Comparison of ENCODE assay signal across 9 mouse cellular contexts in the genomic region with DNA sequence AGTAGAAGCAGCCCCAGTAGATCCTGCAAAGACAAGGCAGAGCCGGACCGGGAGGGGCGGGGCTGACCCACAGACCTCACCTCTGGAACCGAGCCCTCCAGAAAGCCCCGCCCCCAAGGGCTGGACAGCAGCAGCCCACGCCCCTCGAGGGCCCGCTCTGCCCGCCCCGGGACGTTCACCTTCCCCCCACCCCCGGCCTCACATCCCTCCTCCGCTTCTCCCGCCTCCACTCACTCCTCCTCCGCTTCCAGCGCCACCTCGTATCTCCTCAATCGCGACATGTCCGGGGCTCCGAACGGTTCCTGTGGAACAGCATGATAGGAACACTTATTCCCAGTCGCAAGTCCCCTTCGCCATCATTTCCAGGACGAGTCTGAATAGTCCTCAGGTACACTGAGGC. TPM values are rescaled to one million over a fixed set of nuclear protein-coding genes. Genes with fewer than 3 reads are reported as not detected.
DNase-seq lines count a peak whose midpoint lies in the region; ATAC-seq lines count a peak whose summit lies in the region.
"Not testable (repeated sequence)": the region's sequence is repeated elsewhere in the genome, so short reads cannot be mapped to it uniquely, and the experiment has no call there.
"Had no signal": no experiment of that assay in that cellular context is flagged by ENCODE, and none has a peak within 500 bp of the region (broad histone marks: within the 10 kb centered on the region; RNA-seq: fewer than 3 reads in every experiment).

No protein-coding gene starts in this region.

- intact Hi-C loops in gastrocnemius, postnatal 36 days (cut with DNase I), result not testable (repeated sequence)

- H3K9me3 ChIP-seq in hindbrain, embryonic 15.5 days; limb, embryonic 10.5 days (replicated peaks): not testable (repeated sequence)

- WGBS in hindbrain, embryonic 15.5 days, result under 1% methylated on average over 20 of the region's 25 CpGs
- WGBS in limb, embryonic 10.5 days, result under 1% methylated on average over 19 of the region's 25 CpGs
- 0% methylated on average over 9 of the region's 25 CpGs for WGBS in macrophage (ENCODE audit: missing documents)

- H3K4me1 ChIP-seq in hindbrain, embryonic 15.5 days (replicated peaks), result peaks cover 12% of the 10 kb centered on the region
- H3K4me1 ChIP-seq in limb, embryonic 10.5 days, result not testable (repeated sequence)

- H3K27ac ChIP-seq in hindbrain, embryonic 15.5 days (replicated peaks), result peak overlapping the region; percentile 70
- peak overlapping the region; percentile 63; the same call in 1 of the 2 replicates for H3K27ac ChIP-seq in limb, embryonic 10.5 days
- H3K27ac ChIP-seq in macrophage, result not testable (repeated sequence)

- not testable (repeated sequence) for H3K36me3 ChIP-seq in hindbrain, embryonic 15.5 days; limb, embryonic 10.5 days; macrophage (ENCODE audit: inconsistent target)

- H3K27me3 ChIP-seq in hindbrain, embryonic 15.5 days; limb, embryonic 10.5 days (ENCODE audit: low read depth, poor library complexity, severe bottlenecking): not testable (repeated sequence)

- H3K9ac ChIP-seq in hindbrain, embryonic 15.5 days, result peak overlapping the region; percentile 56

- peak overlapping the region; percentile 62 for H3K4me2 ChIP-seq in hindbrain, embryonic 15.5 days

- ATAC-seq in hindbrain, embryonic 15.5 days (ENCODE audit: low FRiP score, low read depth), result not testable (repeated sequence)

- H3K4me3 ChIP-seq in hindbrain, embryonic 15.5 days, result peak overlapping the region; percentile 51
- H3K4me3 ChIP-seq in limb, embryonic 10.5 days, result peak overlapping the region; percentile 50
- peak overlapping the region; percentile 8; the same call in 1 of the 2 replicates for H3K4me3 ChIP-seq in macrophage (ENCODE audit: inconsistent target)

- peak; percentile 67 to 69 for DNase-seq in adrenal gland, adult 18-20 months (ENCODE audit: low spot score in 2 of 2)
- peak; percentile 65 for DNase-seq in embryo, embryonic 10 days (ENCODE audit: low spot score)
- peak; percentile 60 to 70 for DNase-seq in gastrocnemius, postnatal 36 days
- DNase-seq in limb, embryonic 10.5 days (ENCODE audit: low spot score), result peak; percentile 68
- DNase-seq in retina, postnatal 1 day, result peak; percentile 73
- peak; percentile 57 for DNase-seq in thymus, postnatal 4 days

- H3K79me2 ChIP-seq in macrophage (ENCODE audit: inconsistent target), result not testable (repeated sequence)

RNA-seq across cellular contexts. Expression of a gene that starts 0.5 kb away (rescaled TPM):
- total RNA-seq in adrenal gland, adult 18-20 months (2021), result 10 to 100 TPM; 40.1 to 40.4 TPM
- total RNA-seq in gastrocnemius, postnatal 36 days (2021), result 10 to 100 TPM; 18.5 to 19.1 TPM
- 258 and 281 TPM in 2 replicates for polyA plus RNA-seq in hindbrain, embryonic 15.5 days (2015; fragmentation: Nextera tagmentation; extraction: Ambion mirVana)
- 26.7 and 35.6 TPM in 2 replicates for polyA plus RNA-seq in limb, embryonic 10.5 days (2016; fragmentation: Nextera tagmentation; extraction: Ambion mirVana)
- 1 to 10 TPM in 17 of 26 experiments, under 1 TPM in 1, not detected in 8; 0.92 to 5.9 (median 2.7) TPM for total RNA-seq in macrophage (2018; cell fraction: chromatin; rRNA removed)
- 1 to 10 TPM in 12 of 26 experiments, under 1 TPM in 13, not detected in 1; 0.40 to 2.3 (median 0.86) TPM for total RNA-seq in macrophage (2018; cell fraction: cytosol; rRNA removed)
- 1 to 10 TPM in 18 of 26 experiments, under 1 TPM in 1, not detected in 7; 0.98 to 8.4 (median 2.3) TPM for total RNA-seq in macrophage (2018; cell fraction: nucleus; rRNA removed)
- 1.1 to 3.3 TPM in 2 of 3 replicates, not detected in the other for polyA plus RNA-seq in macrophage (2018)

RNA-seq across cellular contexts. Expression of a gene that starts 17.5 kb away (rescaled TPM):
- total RNA-seq in adrenal gland, adult 18-20 months (2021), result 10 to 100 TPM; 75.2 to 77.2 TPM
- total RNA-seq in gastrocnemius, postnatal 36 days (2021), result 1 to 10 TPM; 7.2 to 8.8 TPM
- 78.5 and 79.3 TPM in 2 replicates for polyA plus RNA-seq in hindbrain, embryonic 15.5 days (2015; fragmentation: Nextera tagmentation; extraction: Ambion mirVana)
- polyA plus RNA-seq in limb, embryonic 10.5 days (2016; fragmentation: Nextera tagmentation; extraction: Ambion mirVana), result 83.7 and 91.1 TPM in 2 replicates
- 10 to 100 TPM in 7 of 26 experiments, 1 to 10 TPM in 16, under 1 TPM in 1, not detected in 2; 0.87 to 16.9 (median 7.5) TPM for total RNA-seq in macrophage (2018; cell fraction: chromatin; rRNA removed)
- 10 to 100 TPM; 24.4 to 43.7 (median 35.3) TPM for total RNA-seq in macrophage (2018; cell fraction: cytosol; rRNA removed)
- 10 to 100 TPM in 25 of 26 experiments, 1 to 10 TPM in 1; 7.2 to 53.4 (median 21.4) TPM for total RNA-seq in macrophage (2018; cell fraction: nucleus; rRNA removed)
- polyA plus RNA-seq in macrophage (2018), result 37.5 to 72.4 TPM (median 70.3 TPM) in 3 replicates

RNA-seq across cellular contexts. Expression of a gene that starts 18.5 kb away (rescaled TPM):
- 10 to 100 TPM; 37.8 to 39.6 TPM for total RNA-seq in adrenal gland, adult 18-20 months (2021)
- 10 to 100 TPM; 27.5 to 36.7 TPM for total RNA-seq in gastrocnemius, postnatal 36 days (2021)
- polyA plus RNA-seq in hindbrain, embryonic 15.5 days (2015; fragmentation: Nextera tagmentation; extraction: Ambion mirVana), result 48.0 and 53.9 TPM in 2 replicates
- polyA plus RNA-seq in limb, embryonic 10.5 days (2016; fragmentation: Nextera tagmentation; extraction: Ambion mirVana), result 33.7 and 37.6 TPM in 2 replicates
- 10 to 100 TPM in 23 of 26 experiments, 1 to 10 TPM in 3; 3.7 to 81.1 (median 36.6) TPM for total RNA-seq in macrophage (2018; cell fraction: chromatin; rRNA removed)
- 10 to 100 TPM; 11.1 to 29.0 (median 20.4) TPM for total RNA-seq in macrophage (2018; cell fraction: cytosol; rRNA removed)
- total RNA-seq in macrophage (2018; cell fraction: nucleus; rRNA removed), result 10 to 100 TPM in 23 of 26 experiments, 1 to 10 TPM in 3; 7.9 to 56.8 (median 28.9) TPM
- 18.2 to 19.2 TPM (median 18.2 TPM) in 3 replicates for polyA plus RNA-seq in macrophage (2018)

RNA-seq across cellular contexts. Expression of a gene that starts 42.6 kb away (rescaled TPM):
- total RNA-seq in adrenal gland, adult 18-20 months (2021), result not detected
- total RNA-seq in gastrocnemius, postnatal 36 days (2021), result not detected
- polyA plus RNA-seq in hindbrain, embryonic 15.5 days (2015; fragmentation: Nextera tagmentation; extraction: Ambion mirVana), result 0.86 and 1.1 TPM in 2 replicates
- polyA plus RNA-seq in limb, embryonic 10.5 days (2016; fragmentation: Nextera tagmentation; extraction: Ambion mirVana), result not detected in 2 replicates
- not detected for total RNA-seq in macrophage (2018; cell fraction: chromatin; rRNA removed)
- total RNA-seq in macrophage (2018; cell fraction: cytosol; rRNA removed), result not detected
- total RNA-seq in macrophage (2018; cell fraction: nucleus; rRNA removed), result not detected
- polyA plus RNA-seq in macrophage (2018), result not detected in 3 replicates
- total RNA-seq: layer of hippocampus, postnatal 10 days had no signal

RNA-seq across cellular contexts. Expression of a gene that starts 50.5 kb away (rescaled TPM):
- total RNA-seq in adrenal gland, adult 18-20 months (2021), result 100 to 1,000 TPM; 115 to 123 TPM
- total RNA-seq in gastrocnemius, postnatal 36 days (2021), result 10 to 100 TPM; 40.9 to 41.9 TPM
- polyA plus RNA-seq in hindbrain, embryonic 15.5 days (2015; fragmentation: Nextera tagmentation; extraction: Ambion mirVana), result 298 and 299 TPM in 2 replicates
- polyA plus RNA-seq in limb, embryonic 10.5 days (2016; fragmentation: Nextera tagmentation; extraction: Ambion mirVana), result 118 and 123 TPM in 2 replicates
- 10 to 100 TPM in 14 of 26 experiments, 1 to 10 TPM in 12; 2.7 to 20.1 (median 10.4) TPM for total RNA-seq in macrophage (2018; cell fraction: chromatin; rRNA removed)
- 10 to 100 TPM; 59.2 to 85.1 (median 73.9) TPM for total RNA-seq in macrophage (2018; cell fraction: cytosol; rRNA removed)
- total RNA-seq in macrophage (2018; cell fraction: nucleus; rRNA removed), result 10 to 100 TPM in 24 of 26 experiments, 1 to 10 TPM in 2; 8.5 to 36.2 (median 21.4) TPM
- 34.4 to 93.4 TPM (median 69.6 TPM) in 3 replicates for polyA plus RNA-seq in macrophage (2018)
